Mouse (Mus musculus): ENCODE data around the gene H2-T22. TPM values are rescaled to one million over a fixed set of nuclear protein-coding genes. Genes with fewer than 3 reads are reported as not detected.

The H2-T22 gene
- polyA plus RNA-seq, 1 experiment: 31.0 TPM

DNA sequence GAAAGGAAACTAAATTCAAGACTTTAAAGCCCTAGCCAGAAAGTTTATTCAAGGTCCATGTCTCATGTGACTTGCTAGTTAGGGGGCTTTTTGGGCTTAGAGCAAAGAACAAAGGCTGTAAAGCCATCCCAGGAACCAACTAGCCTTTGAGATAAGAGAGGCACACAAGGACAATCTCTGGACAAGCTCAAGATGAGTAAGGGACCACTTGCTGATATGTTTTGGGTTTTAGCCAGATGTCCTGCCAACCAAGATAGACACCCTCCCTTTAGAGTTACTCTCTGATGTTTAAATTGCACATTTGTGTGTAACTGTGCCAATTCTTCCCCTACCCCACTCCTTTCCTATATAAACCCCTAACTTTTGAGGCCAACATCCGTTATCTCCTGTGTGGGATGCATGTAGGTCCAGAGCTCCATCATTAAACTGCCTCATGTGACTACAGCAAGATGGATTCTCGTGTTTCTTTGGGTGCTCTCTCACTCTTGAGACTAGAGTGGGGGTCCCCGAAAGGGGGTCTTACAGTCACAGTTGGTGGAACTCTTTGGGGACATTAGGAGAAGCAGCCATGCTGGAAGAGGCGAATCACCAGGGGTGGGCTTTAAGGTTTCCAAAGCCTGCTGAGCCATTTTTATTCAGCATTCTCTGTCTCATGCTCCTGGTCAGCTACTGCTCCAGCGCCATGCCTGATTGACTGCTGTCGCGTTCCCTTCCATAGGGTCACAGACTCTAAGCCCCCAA is 13.5 kb downstream of the H2-T22 start:
- H3K27ac ChIP-seq (ENCODE audit: insufficient read depth, low read length): no peak overlapping the region
- 60% methylated on average over 7 of the region's 7 CpGs for WGBS
- TF ChIP-seq POLR2A (IDR thresholded peaks at IDR 0.05; ENCODE audit: borderline replicate concordance, insufficient read depth, low read length) (no peak), CTCF (IDR thresholded peaks at IDR 0.05; ENCODE audit: borderline replicate concordance, insufficient read depth, low read depth, low read length) (no peak)
- no peaks in the 10 kb centered on the region for H3K27me3 ChIP-seq (ENCODE audit: control insufficient read depth, insufficient read depth, low read length)
- H3K4me1 ChIP-seq (ENCODE audit: control insufficient read depth, insufficient read depth, low read length): no peaks in the 10 kb centered on the region
- DNase-seq: no peak
- no peak overlapping the region for H3K4me3 ChIP-seq (replicated peaks; ENCODE audit: insufficient read depth, low read depth, low read length)

DNA sequence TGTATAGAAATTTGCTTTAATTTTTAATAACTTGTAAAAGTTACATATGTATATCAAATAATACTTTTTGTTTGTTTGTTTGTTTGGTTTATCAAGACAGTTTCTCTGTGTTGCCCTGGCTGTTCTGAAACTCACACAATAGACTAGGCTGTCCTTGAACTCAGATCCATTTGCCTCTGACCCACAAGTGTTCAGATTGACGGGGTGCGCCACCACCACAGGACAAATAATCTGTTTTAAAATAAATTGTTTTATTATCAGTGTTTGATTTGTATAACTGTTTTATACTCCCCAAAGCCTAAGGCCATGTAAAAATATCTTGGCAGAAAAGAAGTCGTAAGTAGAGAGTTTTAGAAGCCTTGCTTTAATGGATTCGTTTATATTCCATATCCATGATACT is 14.9 kb downstream of the H2-T22 start:
- H3K4me3 ChIP-seq (replicated peaks; ENCODE audit: insufficient read depth, low read depth, low read length): no peak overlapping the region
- 93% methylated on average over 4 of the region's 4 CpGs for WGBS
- TF ChIP-seq CTCF (IDR thresholded peaks at IDR 0.05; ENCODE audit: borderline replicate concordance, insufficient read depth, low read depth, low read length): no peak
- no peak for TF ChIP-seq POLR2A (IDR thresholded peaks at IDR 0.05; ENCODE audit: borderline replicate concordance, insufficient read depth, low read length)
- H3K27ac ChIP-seq (ENCODE audit: insufficient read depth, low read length): no peak overlapping the region
- no peaks in the 10 kb centered on the region for H3K4me1 ChIP-seq (ENCODE audit: control insufficient read depth, insufficient read depth, low read length)
- H3K27me3 ChIP-seq (ENCODE audit: control insufficient read depth, insufficient read depth, low read length): no peaks in the 10 kb centered on the region
- DNase-seq: no peak

DNA sequence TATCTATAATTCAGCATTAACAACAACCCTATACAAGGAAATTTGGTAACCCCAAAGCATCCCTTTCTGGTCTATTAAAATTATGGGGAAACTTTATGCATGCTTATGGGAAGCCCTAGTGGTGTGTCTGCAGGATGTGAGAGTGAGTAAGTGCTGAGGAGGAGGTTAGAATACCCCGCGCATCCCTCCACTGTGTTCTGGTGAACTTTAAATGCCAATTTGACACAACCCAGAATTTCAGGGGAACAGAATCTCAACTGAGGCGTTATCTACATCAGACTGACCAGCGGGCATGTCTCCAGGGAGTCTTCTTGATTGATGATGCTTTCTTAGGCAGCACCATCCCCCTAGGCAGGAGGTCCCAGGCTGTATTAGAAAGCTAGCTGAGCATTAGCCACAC is 16.6 kb downstream of the H2-T22 start:
- TF ChIP-seq POLR2A (IDR thresholded peaks at IDR 0.05; ENCODE audit: borderline replicate concordance, insufficient read depth, low read length) (no peak), CTCF (IDR thresholded peaks at IDR 0.05; ENCODE audit: borderline replicate concordance, insufficient read depth, low read depth, low read length) (no peak)
- Histone ChIP-seq H3K4me1 (ENCODE audit: control insufficient read depth, insufficient read depth, low read length) (no peaks in the 10 kb centered on the region), H3K27ac (ENCODE audit: insufficient read depth, low read length) (no peak overlapping the region), H3K27me3 (ENCODE audit: control insufficient read depth, insufficient read depth, low read length) (no peaks in the 10 kb centered on the region), H3K4me3 (replicated peaks; ENCODE audit: insufficient read depth, low read depth, low read length) (no peak overlapping the region)
- DNase-seq: no peak
- 46% methylated on average over 4 of the region's 4 CpGs for whole genome bisulfite sequencing

DNA sequence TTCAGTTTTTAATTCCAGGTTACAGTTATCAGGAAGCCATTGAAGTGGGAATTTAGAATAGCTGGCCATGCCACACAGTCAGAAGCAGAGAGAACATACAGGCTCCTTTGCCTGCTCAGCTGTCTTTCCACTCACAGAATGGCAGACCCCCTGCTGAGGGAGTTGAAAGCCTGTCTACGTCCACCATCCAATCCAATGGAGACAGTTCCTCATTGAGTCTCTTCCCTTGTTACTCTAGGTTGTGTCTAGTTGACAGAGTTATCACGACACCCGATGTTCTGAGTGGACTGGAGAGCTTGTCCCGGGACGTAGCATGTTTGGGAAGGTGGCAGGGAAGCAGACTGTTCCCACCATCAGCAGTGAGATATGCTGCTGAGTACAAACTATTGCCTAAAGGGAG is 17.4 kb downstream of the H2-T22 start:
- TF ChIP-seq CTCF (IDR thresholded peaks at IDR 0.05; ENCODE audit: borderline replicate concordance, insufficient read depth, low read depth, low read length) (no peak), POLR2A (IDR thresholded peaks at IDR 0.05; ENCODE audit: borderline replicate concordance, insufficient read depth, low read length) (no peak)
- Histone ChIP-seq H3K4me3 (replicated peaks; ENCODE audit: insufficient read depth, low read depth, low read length) (no peak overlapping the region), H3K4me1 (ENCODE audit: control insufficient read depth, insufficient read depth, low read length) (no peaks in the 10 kb centered on the region), H3K27me3 (ENCODE audit: control insufficient read depth, insufficient read depth, low read length) (no peaks in the 10 kb centered on the region), H3K27ac (ENCODE audit: insufficient read depth, low read length) (no peak overlapping the region)
- DNase-seq: no peak
- WGBS: 43% methylated on average over 5 of the region's 5 CpGs

DNA sequence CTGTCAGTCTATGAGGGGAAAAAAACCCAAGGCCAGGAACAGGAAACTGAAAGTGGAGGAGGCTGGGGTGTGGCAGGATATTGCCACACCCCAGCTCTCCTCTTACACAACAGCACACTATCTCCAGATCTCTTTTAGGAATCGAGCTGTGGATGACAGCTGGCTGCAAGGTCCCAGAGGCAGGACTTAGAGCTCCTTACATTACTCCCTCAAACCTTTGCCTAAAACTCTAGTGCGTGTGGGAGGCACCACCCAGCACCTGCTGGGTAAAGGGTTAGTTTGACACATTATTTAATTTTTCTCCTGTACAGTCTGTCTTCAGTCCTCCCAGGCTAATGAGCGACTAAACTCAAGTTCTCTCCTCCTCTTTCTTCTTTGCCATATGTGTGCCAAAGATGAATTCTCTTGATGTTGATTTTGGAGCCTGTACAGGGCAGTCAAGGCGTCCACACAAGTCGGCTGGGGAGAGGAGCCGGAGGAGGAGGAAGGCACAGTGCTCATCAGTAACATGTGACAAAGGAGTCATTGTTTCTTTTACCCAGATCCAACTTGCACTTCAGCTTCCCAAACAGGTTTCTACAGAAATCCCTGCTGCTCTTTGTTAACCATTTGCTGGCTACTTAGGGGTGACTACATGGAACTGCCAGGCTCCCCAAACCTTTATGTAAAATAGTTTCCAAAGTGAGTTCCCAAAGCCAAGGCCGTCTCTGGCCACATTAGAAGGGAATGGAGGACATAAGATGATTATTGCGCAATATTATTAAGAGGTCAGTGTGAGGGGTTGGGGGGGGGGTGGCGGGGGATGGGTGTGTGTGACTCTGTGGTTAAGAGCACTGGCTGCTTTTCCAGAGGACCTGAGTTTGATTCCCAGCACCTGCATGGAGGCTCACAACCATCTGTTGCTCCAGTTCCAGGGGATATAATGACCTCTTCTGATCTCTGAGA is 18.6 kb downstream of the H2-T22 start:
- TF ChIP-seq POLR2A (IDR thresholded peaks at IDR 0.05; ENCODE audit: borderline replicate concordance, insufficient read depth, low read length) (no peak), CTCF (IDR thresholded peaks at IDR 0.05; ENCODE audit: borderline replicate concordance, insufficient read depth, low read depth, low read length) (no peak)
- Histone ChIP-seq H3K27me3 (ENCODE audit: control insufficient read depth, insufficient read depth, low read length) (no peaks in the 10 kb centered on the region), H3K4me1 (ENCODE audit: control insufficient read depth, insufficient read depth, low read length) (no peaks in the 10 kb centered on the region), H3K4me3 (replicated peaks; ENCODE audit: insufficient read depth, low read depth, low read length) (no peak overlapping the region), H3K27ac (ENCODE audit: insufficient read depth, low read length) (no peak overlapping the region)
- DNase-seq: no peak
- 58% methylated on average over 9 of the region's 9 CpGs for WGBS

DNA sequence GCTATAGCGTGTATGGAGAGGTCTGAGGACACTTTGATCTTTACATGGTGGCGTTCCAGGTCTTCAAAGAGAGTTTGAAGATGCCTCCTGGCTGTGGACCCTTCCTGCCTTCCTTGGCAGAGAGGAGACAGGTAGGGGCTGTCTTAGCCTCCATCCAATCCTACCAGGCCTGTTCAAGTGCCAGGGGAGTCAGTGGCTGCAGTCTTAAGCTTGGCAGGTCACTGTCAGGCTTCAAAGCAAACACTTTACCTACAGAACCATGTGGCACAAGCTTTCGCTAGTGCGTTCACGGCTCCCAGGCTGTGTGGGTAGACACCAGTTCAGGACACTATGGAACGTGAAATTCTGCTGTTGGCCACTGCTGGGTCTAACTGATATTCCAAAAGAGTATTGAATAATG is 19.6 kb downstream of the H2-T22 start:
- TF ChIP-seq CTCF (IDR thresholded peaks at IDR 0.05; ENCODE audit: borderline replicate concordance, insufficient read depth, low read depth, low read length) (no peak), POLR2A (IDR thresholded peaks at IDR 0.05; ENCODE audit: borderline replicate concordance, insufficient read depth, low read length) (no peak)
- 91% methylated on average over 6 of the region's 6 CpGs for WGBS

DNA sequence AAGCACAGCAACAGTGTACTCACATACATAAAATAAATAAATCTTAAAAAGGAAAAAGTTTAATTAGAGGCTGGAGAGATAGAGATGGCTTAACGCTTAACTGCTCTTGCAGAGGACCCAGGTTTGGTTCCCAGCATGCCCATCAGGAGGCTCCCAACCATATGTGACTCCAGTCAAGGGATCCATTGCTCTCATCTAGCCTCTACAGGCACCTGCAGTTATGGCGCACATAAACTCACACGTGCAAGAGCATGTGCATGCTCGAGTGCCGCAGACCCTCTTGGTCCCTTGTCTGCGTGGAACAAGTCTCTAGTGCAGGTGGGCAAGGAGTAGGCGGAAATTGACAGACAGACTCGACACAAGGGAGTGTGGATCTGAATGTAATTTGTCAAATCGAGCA is 20.4 kb downstream of the H2-T22 start:
- no peaks in the 10 kb centered on the region for H3K27me3 ChIP-seq (ENCODE audit: control insufficient read depth, insufficient read depth, low read length)
- TF ChIP-seq POLR2A (IDR thresholded peaks at IDR 0.05; ENCODE audit: borderline replicate concordance, insufficient read depth, low read length) (no peak), CTCF (IDR thresholded peaks at IDR 0.05; ENCODE audit: borderline replicate concordance, insufficient read depth, low read depth, low read length) (no peak)
- no peak overlapping the region for H3K4me3 ChIP-seq (replicated peaks; ENCODE audit: insufficient read depth, low read depth, low read length)
- WGBS: 93% methylated on average over 9 of the region's 9 CpGs
- no peak overlapping the region for H3K27ac ChIP-seq (ENCODE audit: insufficient read depth, low read length)
- no peaks in the 10 kb centered on the region for H3K4me1 ChIP-seq (ENCODE audit: control insufficient read depth, insufficient read depth, low read length)
- DNase-seq: no peak

More for the DNA sequence above, 19.6 kb downstream of the H2-T22 start:
- Histone ChIP-seq H3K4me3 (replicated peaks; ENCODE audit: insufficient read depth, low read depth, low read length) (no peak overlapping the region), H3K27me3 (ENCODE audit: control insufficient read depth, insufficient read depth, low read length) (no peaks in the 10 kb centered on the region), H3K4me1 (ENCODE audit: control insufficient read depth, insufficient read depth, low read length) (no peaks in the 10 kb centered on the region), H3K27ac (ENCODE audit: insufficient read depth, low read length) (no peak overlapping the region)
- DNase-seq: no peak
